Mouse (Mus musculus) liver, adult 2 months (tissue): ENCODE results near the gene Cdh13. TPM values are rescaled to one million over a fixed set of nuclear protein-coding genes. Genes with fewer than 3 reads are reported as not detected.

Experiments
- DNase-seq: peaks from one replicate; pipeline ENCODE4 v3.0.0-alpha.2; 2011; ENCODE audit warnings: low read depth, low spot score; ENCODE audit errors: extremely low read depth
- H3K27ac ChIP-seq: fragments of 200-500 bp; replicated peaks from 2 replicates; pipeline ENCODE4 v1.5.1; 2012; ENCODE audit warnings: low read depth, mild to moderate bottlenecking, control low read depth, inconsistent platforms, low read length; ENCODE audit not compliant: insufficient read depth
- H3K27me3 ChIP-seq: fragments of 200-500 bp; 2 replicates; pipeline ENCODE4 v1.6.1; 2012; ENCODE audit warnings: mild to moderate bottlenecking, moderate library complexity, low read length, inconsistent platforms; ENCODE audit not compliant: control insufficient read depth, insufficient read depth
- H3K36me3 ChIP-seq: fragments of 200-500 bp; 2 replicates; pipeline ENCODE4 v1.6.1; 2012; ENCODE audit warnings: low read length, inconsistent platforms; ENCODE audit not compliant: control insufficient read depth, insufficient read depth
- H3K4me1 ChIP-seq: fragments of 200-500 bp; 2 replicates; pipeline ENCODE4 v1.6.1; 2011; ENCODE audit warnings: low read length; ENCODE audit not compliant: control insufficient read depth, insufficient read depth
- H3K4me3 ChIP-seq: fragments of 200-500 bp; 2 replicates; pipeline ENCODE4 v1.5.1; 2011; ENCODE audit warnings: low read depth, mild to moderate bottlenecking, control low read depth, low read length, moderate library complexity; ENCODE audit not compliant: insufficient read depth
- H3K79me2 ChIP-seq: fragments of 200-500 bp; 2 replicates; pipeline ENCODE4 v1.6.1; 2012; ENCODE audit warnings: inconsistent platforms, mild to moderate bottlenecking, low read length, moderate library complexity; ENCODE audit not compliant: control insufficient read depth, insufficient read depth
- H3K9ac ChIP-seq: fragments of 200-500 bp; 2 replicates; pipeline ENCODE4 v1.6.1; 2012; ENCODE audit warnings: low read depth, mild to moderate bottlenecking, control low read depth, inconsistent platforms, low read length
- CTCF ChIP-seq: fragments of 200-500 bp; IDR thresholded peaks from 2 replicates; pipeline ENCODE4 v1.5.1; 2011; ENCODE audit warnings: low read depth, low read length, control low read depth
- POLR2A ChIP-seq: fragments of 200-500 bp; IDR thresholded peaks from 2 replicates; pipeline ENCODE4 v1.6.1; 2011; ENCODE audit warnings: low read length, control low read depth; ENCODE audit not compliant: insufficient read depth; ENCODE audit errors: extremely low read depth
- WGBS: fragments of 180-500 bp; shearing (Covaris S2); methylation state at CpG from one replicate; pipeline ENCODE4 v1.1.7; 2018; 5-methylcytosine and 5-hydroxymethylcytosine counted together
- polyA plus RNA-seq: library from polyadenylated mRNA; depleted of rRNA; stranded (reverse); fragments of >200 nt; gene quantifications from 2 replicates; pipeline ENCODE4 v1.2.3, GENCODE M21; 2012
- total RNA-seq: library from RNA; depleted of rRNA; stranded (reverse); fragments of >200 nt; gene quantifications from 2 replicates; pipeline ENCODE4 v1.2.3, GENCODE M21; 2014

The Cdh13 gene
- total and polyA plus RNA-seq, 2 experiments, result 1.5 to 2.1 TPM

GRCm38 (mm10) chr8:118378985-118379384, 95.5 kb downstream of the Cdh13 start:
- Histone ChIP-seq H3K79me2 (no peaks in the 10 kb centered on the region), H3K27ac (no peak overlapping the region), H3K9ac (no peak overlapping the region), H3K4me1 (no peaks in the 10 kb centered on the region), H3K27me3 (no peaks in the 10 kb centered on the region), H3K4me3 (no peak overlapping the region), H3K36me3 (no peaks in the 10 kb centered on the region)
- DNase-seq, result no peak
- WGBS, result 86% methylated on average over 8 of the region's 8 CpGs
- no peak for TF ChIP-seq POLR2A
- TF ChIP-seq CTCF, result no peak

- DNase-seq, result no peak
- no peak overlapping the region for H3K27ac ChIP-seq
- H3K36me3 ChIP-seq, result no peaks in the 10 kb centered on the region
- no peaks in the 10 kb centered on the region for H3K79me2 ChIP-seq
- TF ChIP-seq POLR2A, result no peak
- no peak for TF ChIP-seq CTCF
- no peak overlapping the region for H3K9ac ChIP-seq
- WGBS, result 75% methylated on average over 3 of the region's 3 CpGs
- H3K27me3 ChIP-seq, result no peaks in the 10 kb centered on the region
- no peaks in the 10 kb centered on the region for H3K4me1 ChIP-seq
- no peak overlapping the region for H3K4me3 ChIP-seq
Observed at GRCm38 (mm10) chr8:118379657-118380056, 96.1 kb downstream of the Cdh13 start.

GRCm38 (mm10) chr8:118380058-118380457, 96.5 kb downstream of the Cdh13 start:
- no peaks in the 10 kb centered on the region for H3K4me1 ChIP-seq
- TF ChIP-seq POLR2A, result no peak
- TF ChIP-seq CTCF, result no peak
- 78% methylated on average over 8 of the region's 8 CpGs for WGBS
- no peak overlapping the region for H3K9ac ChIP-seq
- no peaks in the 10 kb centered on the region for H3K27me3 ChIP-seq
- no peak overlapping the region for H3K4me3 ChIP-seq
- H3K79me2 ChIP-seq, result no peaks in the 10 kb centered on the region
- H3K27ac ChIP-seq, result no peak overlapping the region
- no peak for DNase-seq
- H3K36me3 ChIP-seq, result no peaks in the 10 kb centered on the region

GRCm38 (mm10) chr8:118380782-118381181, 97.2 kb downstream of the Cdh13 start:
- no peak for DNase-seq

GRCm38 (mm10) chr8:118381641-118382040, 98.1 kb downstream of the Cdh13 start:
- 85% methylated on average over 7 of the region's 7 CpGs for WGBS
- Histone ChIP-seq H3K36me3 (no peaks in the 10 kb centered on the region), H3K4me3 (no peak overlapping the region), H3K27me3 (no peaks in the 10 kb centered on the region), H3K79me2 (no peaks in the 10 kb centered on the region), H3K27ac (no peak overlapping the region), H3K9ac (no peak overlapping the region), H3K4me1 (no peaks in the 10 kb centered on the region)
- DNase-seq, result no peak
- TF ChIP-seq CTCF (no peak), POLR2A (no peak)

More at GRCm38 (mm10) chr8:118380782-118381181, 97.2 kb downstream of the Cdh13 start:
- Histone ChIP-seq H3K79me2 (no peaks in the 10 kb centered on the region), H3K27me3 (no peaks in the 10 kb centered on the region), H3K4me3 (no peak overlapping the region), H3K9ac (no peak overlapping the region), H3K4me1 (no peaks in the 10 kb centered on the region), H3K36me3 (no peaks in the 10 kb centered on the region), H3K27ac (no peak overlapping the region)
- TF ChIP-seq CTCF (no peak), POLR2A (no peak)
- WGBS, result 86% methylated on average over 9 of the region's 9 CpGs

GRCm38 (mm10) chr8:118384314-118384713, 100.8 kb downstream of the Cdh13 start:
- TF ChIP-seq CTCF (no peak), POLR2A (no peak)
- Histone ChIP-seq H3K4me3 (no peak overlapping the region), H3K27me3 (no peaks in the 10 kb centered on the region), H3K4me1 (no peaks in the 10 kb centered on the region), H3K27ac (no peak overlapping the region), H3K36me3 (no peaks in the 10 kb centered on the region), H3K79me2 (no peaks in the 10 kb centered on the region), H3K9ac (no peak overlapping the region)
- 88% methylated on average over 5 of the region's 5 CpGs for WGBS
- no peak for DNase-seq
